Mouse (Mus musculus) forebrain, embryonic 15.5 days (tissue): ENCODE measurements at regions not wholly inside any gene's neighbourhood (a gene's known extent, or its start where the extent isn't known, plus 50 kb on each side); places are given as distances from the start of the nearest gene placed in this dataset.
"Not testable (repeated sequence)": the region's sequence is repeated elsewhere in the genome, so short reads cannot be mapped to it uniquely, and the experiment has no call there.

Source experiments
- ATAC-seq: fragments of 200-750 bp; cut with Nextera tagmentation; replicated peaks from 2 replicates; pipeline ENCODE4 v1.8.0; 2017; ENCODE audit warnings: mild to moderate bottlenecking, moderate TSS enrichment, moderate library complexity
- H3K27ac ChIP-seq: fragments of 300-500 bp; sonication (generic); replicated peaks from 2 replicates; pipeline ENCODE4 v1.5.1; 2015; ENCODE audit warnings: mild to moderate bottlenecking, inconsistent platforms
- H3K27me3 ChIP-seq: fragments of 300-500 bp; sonication (generic); 2 replicates; pipeline ENCODE4 v1.6.1; 2015; ENCODE audit warnings: inconsistent platforms
- H3K36me3 ChIP-seq: fragments of 300-500 bp; sonication (generic); 2 replicates; pipeline ENCODE4 v1.6.1; 2015; ENCODE audit warnings: mild to moderate bottlenecking, inconsistent platforms
- H3K4me1 ChIP-seq: fragments of 300-500 bp; sonication (generic); 2 replicates; pipeline ENCODE4 v1.6.1; 2015; ENCODE audit warnings: inconsistent platforms
- H3K4me2 ChIP-seq: fragments of 300-500 bp; sonication (generic); replicated peaks from 2 replicates; pipeline ENCODE4 v1.6.1; 2015; ENCODE audit warnings: mild to moderate bottlenecking, inconsistent platforms
- H3K4me3 ChIP-seq: fragments of 300-500 bp; sonication (generic); 2 replicates; pipeline ENCODE4 v1.5.1; 2015; ENCODE audit warnings: mild to moderate bottlenecking, inconsistent platforms
- H3K9ac ChIP-seq: fragments of 300-500 bp; sonication (generic); replicated peaks from 2 replicates; pipeline ENCODE4 v1.6.1; 2015; ENCODE audit warnings: mild to moderate bottlenecking, inconsistent platforms
- H3K9me3 ChIP-seq: fragments of 300-500 bp; sonication (generic); 2 replicates; pipeline ENCODE4 v1.6.1; 2016; ENCODE audit warnings: inconsistent platforms
- WGBS: fragments of 180-500 bp; shearing (Covaris S2); methylation state at CpG from one replicate; pipeline ENCODE4 v1.1.7; 2015; ENCODE audit warnings: mixed read lengths; 5-methylcytosine and 5-hydroxymethylcytosine counted together

DNA sequence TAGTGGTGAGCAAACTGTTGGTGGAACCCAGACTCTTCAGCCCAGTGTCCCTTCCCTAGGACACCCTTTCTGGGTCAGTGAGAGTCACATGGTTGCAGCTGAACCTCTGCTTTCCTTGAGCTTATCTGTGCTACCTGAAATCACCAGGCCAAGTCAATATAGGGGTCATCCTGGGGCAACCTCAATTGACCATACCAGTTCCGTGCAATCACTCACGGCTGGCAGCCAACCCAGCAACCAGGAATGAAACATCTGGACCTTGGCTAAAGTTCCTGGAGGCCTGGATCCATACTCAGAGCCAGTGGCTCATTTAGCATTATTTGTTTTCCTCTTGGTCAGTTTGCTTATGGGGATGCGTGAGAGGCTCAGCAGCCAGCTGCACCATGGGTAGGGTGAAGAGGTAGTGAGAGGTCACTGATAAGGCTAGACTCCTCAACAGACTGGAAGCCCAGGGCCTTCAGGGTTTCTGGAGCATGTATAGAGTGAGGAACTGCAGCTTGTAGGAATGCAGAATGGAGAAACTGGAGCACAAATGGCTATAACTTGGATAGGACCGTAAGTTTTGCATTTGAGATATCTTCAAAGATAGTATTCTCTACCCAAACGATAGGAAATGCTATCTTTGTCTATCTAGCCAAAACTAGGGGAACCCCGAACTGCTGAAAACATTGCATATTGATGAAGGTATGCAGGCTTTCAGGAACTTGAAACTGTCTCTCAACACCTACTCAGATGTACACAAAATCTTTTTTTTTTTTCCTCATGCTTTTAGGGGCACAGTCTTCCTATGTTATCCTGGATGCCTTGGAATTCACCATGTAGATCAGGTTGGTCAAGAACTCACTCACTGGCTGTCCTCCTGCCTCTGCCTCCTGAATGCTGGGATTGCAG lies 56.4 kb upstream of the Atxn1 start:
- H3K4me1 ChIP-seq = peaks cover 28% of the 10 kb centered on the region

DNA sequence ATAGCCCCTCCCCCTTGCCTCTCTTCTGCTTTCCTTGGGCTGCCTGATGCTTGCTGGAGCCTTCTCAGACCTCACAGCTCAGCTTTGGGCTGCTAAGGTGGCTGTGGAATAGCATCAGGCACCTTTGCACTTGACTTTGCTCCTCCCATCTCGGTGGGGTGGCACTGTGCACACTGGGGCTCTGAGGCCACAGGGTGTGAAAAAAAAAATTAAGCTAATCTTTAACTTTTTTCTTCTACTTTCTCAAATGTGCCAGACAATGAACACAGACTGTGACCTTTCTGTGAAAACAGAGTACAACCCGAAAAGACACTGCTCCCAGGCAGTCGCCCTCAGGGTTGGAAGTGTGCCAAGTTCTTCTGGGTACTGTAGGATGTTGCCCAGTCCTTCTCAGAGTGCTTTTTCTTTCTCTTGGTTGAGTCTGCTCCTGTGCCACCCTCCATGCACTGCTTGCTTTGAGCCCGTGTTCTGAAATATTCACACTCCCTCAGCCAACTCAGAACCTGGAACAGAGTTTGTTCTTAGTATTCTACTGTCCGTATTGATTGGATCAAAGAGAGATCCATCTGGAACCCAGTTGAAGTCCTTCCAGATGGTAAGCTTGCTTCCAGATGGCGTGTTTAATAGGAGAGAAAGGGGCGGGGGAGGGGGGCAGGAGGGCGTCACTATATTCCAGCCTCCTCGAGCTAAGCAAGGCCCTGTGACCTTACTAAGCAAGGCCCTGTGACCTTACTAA lies 54.8 kb upstream of the Atxn1 start:
- peak; percentile 20; the same call in 1 of the 2 replicates for ATAC-seq
- H3K9ac ChIP-seq = no peak overlapping the region

More for the DNA sequence above, 56.4 kb upstream of the Atxn1 start:
- 96% methylated on average over 6 of the region's 6 CpGs for WGBS
- Histone ChIP-seq H3K4me2 (no peak overlapping the region), H3K4me3 (no peak overlapping the region), H3K36me3 (no peaks in the 10 kb centered on the region), H3K9me3 (no peaks in the 10 kb centered on the region), H3K27ac (no peak overlapping the region), H3K9ac (no peak overlapping the region), H3K27me3 (no peaks in the 10 kb centered on the region)
- ATAC-seq = no peak

DNA sequence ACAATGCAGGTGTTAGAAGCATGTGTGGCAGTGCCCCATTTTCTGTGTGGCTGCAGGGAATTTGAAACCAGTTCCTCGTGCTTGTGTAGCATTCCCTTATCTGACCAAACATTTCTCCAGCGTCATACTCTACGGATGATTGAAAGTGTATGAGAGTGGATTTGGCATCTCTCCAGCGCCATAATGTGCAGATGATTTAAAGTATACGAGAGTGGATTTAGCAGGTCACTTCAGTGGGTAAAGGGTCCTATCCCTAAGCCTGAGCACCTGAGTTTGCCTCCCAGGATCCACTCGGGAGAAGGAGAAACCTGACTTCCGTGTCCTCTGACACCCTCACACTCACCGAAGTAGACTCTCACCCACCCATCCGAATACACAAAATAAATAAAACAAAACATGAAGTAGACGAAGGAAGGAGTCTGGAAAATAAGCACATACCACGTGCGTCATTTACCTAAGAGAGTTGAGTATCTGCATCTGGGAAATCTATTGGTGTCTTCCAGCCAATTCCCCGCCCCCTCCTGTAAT lies 54.2 kb upstream of the Atxn1 start:
- Histone ChIP-seq H3K36me3 (no peaks in the 10 kb centered on the region), H3K4me1 (peaks cover 25% of the 10 kb centered on the region), H3K4me2 (no peak overlapping the region), H3K4me3 (no peak overlapping the region), H3K9ac (no peak overlapping the region), H3K27ac (no peak overlapping the region), H3K9me3 (no peaks in the 10 kb centered on the region), H3K27me3 (no peaks in the 10 kb centered on the region)
- ATAC-seq = no peak
- WGBS = 73% methylated on average over 13 of the region's 13 CpGs

More for the DNA sequence above, 54.8 kb upstream of the Atxn1 start:
- peaks cover 28% of the 10 kb centered on the region for H3K4me1 ChIP-seq
- WGBS = 27% methylated on average over 9 of the region's 9 CpGs
- H3K4me2 ChIP-seq = no peak overlapping the region
- no peaks in the 10 kb centered on the region for H3K9me3 ChIP-seq
- H3K27ac ChIP-seq = 0 out of 2 replicates have a peak overlapping the region, but pooled peaks have one; percentile 3
- no peaks in the 10 kb centered on the region for H3K27me3 ChIP-seq
- H3K4me3 ChIP-seq = no peak overlapping the region
- H3K36me3 ChIP-seq = no peaks in the 10 kb centered on the region

DNA sequence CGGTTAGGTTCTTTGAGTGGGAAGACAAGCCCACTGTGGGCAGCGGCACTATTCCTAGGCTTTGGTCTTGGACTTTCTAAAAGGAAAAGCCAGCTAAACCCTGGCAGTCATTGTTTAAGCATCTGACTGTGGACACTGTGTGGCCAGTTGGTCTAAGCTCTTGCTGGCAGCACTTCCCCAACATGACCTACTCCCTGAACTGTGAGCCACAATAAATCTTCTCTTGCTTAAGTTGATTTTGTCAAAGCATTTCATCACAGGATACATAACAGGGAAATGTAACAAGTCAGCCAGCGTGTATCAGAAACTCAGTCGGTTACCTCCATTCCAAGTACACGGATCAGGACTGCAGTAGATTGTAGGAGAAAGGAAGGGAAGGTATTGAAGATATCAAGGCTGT lies 52.9 kb upstream of the Atxn1 start:
- Histone ChIP-seq H3K4me3 (no peak overlapping the region), H3K4me2 (no peak overlapping the region), H3K9ac (no peak overlapping the region), H3K27ac (no peak overlapping the region), H3K36me3 (no peaks in the 10 kb centered on the region), H3K9me3 (no peaks in the 10 kb centered on the region), H3K4me1 (peaks cover 13% of the 10 kb centered on the region), H3K27me3 (no peaks in the 10 kb centered on the region)
- no peak for ATAC-seq
- WGBS = 95% methylated on average over 5 of the region's 5 CpGs

GRCm38 (mm10) chr13:46017011-46017410 lies 52.2 kb upstream of the Atxn1 start:
- not testable (repeated sequence) for H3K4me3 ChIP-seq, H3K4me2 ChIP-seq, H3K9ac ChIP-seq, H3K27me3 ChIP-seq, H3K27ac ChIP-seq, H3K9me3 ChIP-seq, ATAC-seq, H3K36me3 ChIP-seq
- peaks cover 10% of the 10 kb centered on the region for H3K4me1 ChIP-seq
- 80% methylated on average over 2 of the region's 2 CpGs for WGBS

- Histone ChIP-seq H3K4me3 (no peak overlapping the region), H3K36me3 (no peaks in the 10 kb centered on the region), H3K9ac (no peak overlapping the region), H3K4me1 (peaks cover 13% of the 10 kb centered on the region), H3K27ac (no peak overlapping the region), H3K4me2 (no peak overlapping the region), H3K9me3 (no peaks in the 10 kb centered on the region), H3K27me3 (no peaks in the 10 kb centered on the region)
- WGBS = 84% methylated on average over 7 of the region's 7 CpGs
- ATAC-seq = no peak
Observed at GRCm38 (mm10) chr13:46015231-46015630, 50.4 kb upstream of the Atxn1 start.

DNA sequence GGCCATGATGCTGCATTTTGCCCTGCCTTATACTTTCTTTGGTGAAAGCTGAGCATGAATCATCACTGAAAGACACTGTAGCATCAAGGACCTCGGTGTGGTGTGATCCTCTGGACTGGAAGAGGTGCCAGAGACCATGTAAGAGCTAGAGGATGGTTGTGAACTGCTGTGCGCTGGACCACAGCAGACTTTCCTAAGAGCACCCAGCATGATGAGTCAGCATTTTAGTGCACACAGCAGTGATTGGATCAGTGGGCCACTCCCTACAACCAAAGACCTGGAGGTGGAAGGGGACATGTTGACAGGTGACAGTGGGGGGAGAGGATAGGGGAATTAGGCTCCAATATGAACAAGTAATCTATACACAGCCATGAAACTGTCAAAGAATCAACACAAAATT lies 49.8 kb upstream of the Atxn1 start:
- H3K4me3 ChIP-seq = no peak overlapping the region
- no peaks in the 10 kb centered on the region for H3K9me3 ChIP-seq
- no peak for ATAC-seq
- no peaks in the 10 kb centered on the region for H3K27me3 ChIP-seq
- H3K4me1 ChIP-seq = peaks cover 12% of the 10 kb centered on the region
- H3K4me2 ChIP-seq = no peak overlapping the region
- H3K9ac ChIP-seq = no peak overlapping the region
- no peaks in the 10 kb centered on the region for H3K36me3 ChIP-seq
- no peak overlapping the region for H3K27ac ChIP-seq
- WGBS = 86% methylated on average over 2 of the region's 2 CpGs
